Mouse (Mus musculus) gastrocnemius, adult 18-20 months (tissue): ENCODE data around the gene Ehd2. TPM values are rescaled to one million over a fixed set of nuclear protein-coding genes. Genes with fewer than 3 reads are reported as not detected.
A peak's percentile ranks its signal among the peaks of the same experiment; 100 is the strongest.

Source experiments
- DNase-seq: peaks from one replicate; pipeline ENCODE4 v3.0.0; 2021; ENCODE audit warnings: low spot score
- long read RNA-seq, 2 experiments: library from polyadenylated mRNA; stranded (forward); transcript quantifications; one replicate each; pipeline ENCODE4 v2.0.0; 2021
- total RNA-seq, 2 experiments: library from RNA; stranded (reverse); gene quantifications; 2 replicates each; pipeline ENCODE4 v1.2.3; 2021

Gene Ehd2
- total RNA-seq, result 10 to 100 TPM; 24.9 to 37.4 TPM
- long read RNA-seq, experiment 1, full-length matches to known transcripts, result 28 of 33 reads
- long read RNA-seq, experiment 1, partial matches to known transcripts, result 0 of 33 reads
- long read RNA-seq, experiment 1, other reads (novel, unspliced or antisense), result 5 of 33 reads
- long read RNA-seq, experiment 2, full-length matches to known transcripts, result 13 of 24 reads
- long read RNA-seq, experiment 2, partial matches to known transcripts, result 2 of 24 reads
- long read RNA-seq, experiment 2, other reads (novel, unspliced or antisense), result 9 of 24 reads

DNA sequence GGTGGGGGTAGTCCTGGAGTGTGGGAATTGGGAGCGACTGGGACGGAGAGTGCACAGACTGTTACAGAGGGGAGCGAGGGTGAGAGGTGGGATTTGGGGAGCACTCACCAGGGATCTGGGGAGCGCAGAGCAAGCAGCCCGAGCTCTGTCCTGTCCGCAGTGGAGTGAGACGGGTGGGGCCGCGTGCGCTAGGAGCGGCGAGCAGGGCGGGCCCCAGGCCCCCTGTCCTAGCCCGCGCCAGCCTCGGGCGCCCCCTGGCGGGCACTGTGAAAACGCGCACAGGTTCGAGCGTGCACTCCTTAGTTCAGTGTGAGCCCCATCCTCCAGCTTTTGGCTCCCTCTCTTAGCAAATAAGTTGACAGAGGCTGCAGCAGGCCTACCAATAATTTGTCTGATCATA lies at the start of gene Ehd2:
Gene Ehd2 (minus strand): TSS at position 256 of the 400 bp plus-strand sequence.
- peak; percentile 82 for DNase-seq

DNA sequence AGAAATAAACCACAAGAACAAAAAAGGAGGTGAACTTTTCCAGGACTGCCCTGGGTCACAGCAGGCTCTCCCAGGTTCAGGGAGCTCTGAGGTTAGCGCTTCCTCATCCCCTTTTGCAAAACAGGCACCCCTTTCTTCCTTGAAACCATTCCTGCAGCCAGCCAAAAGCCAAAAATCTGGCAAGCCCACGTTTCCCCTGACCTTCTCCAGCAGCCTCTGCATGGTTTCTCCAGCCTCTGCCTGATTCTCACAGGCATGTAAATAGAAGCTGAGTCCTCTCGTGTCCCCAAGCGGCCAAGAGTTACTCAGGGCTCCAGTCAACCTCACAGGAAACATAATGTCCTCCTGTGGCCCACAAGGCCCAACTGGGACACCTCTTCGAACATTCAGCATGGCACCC lies 48.0 kb upstream of the Ehd2 start:
- no peak for DNase-seq

DNA sequence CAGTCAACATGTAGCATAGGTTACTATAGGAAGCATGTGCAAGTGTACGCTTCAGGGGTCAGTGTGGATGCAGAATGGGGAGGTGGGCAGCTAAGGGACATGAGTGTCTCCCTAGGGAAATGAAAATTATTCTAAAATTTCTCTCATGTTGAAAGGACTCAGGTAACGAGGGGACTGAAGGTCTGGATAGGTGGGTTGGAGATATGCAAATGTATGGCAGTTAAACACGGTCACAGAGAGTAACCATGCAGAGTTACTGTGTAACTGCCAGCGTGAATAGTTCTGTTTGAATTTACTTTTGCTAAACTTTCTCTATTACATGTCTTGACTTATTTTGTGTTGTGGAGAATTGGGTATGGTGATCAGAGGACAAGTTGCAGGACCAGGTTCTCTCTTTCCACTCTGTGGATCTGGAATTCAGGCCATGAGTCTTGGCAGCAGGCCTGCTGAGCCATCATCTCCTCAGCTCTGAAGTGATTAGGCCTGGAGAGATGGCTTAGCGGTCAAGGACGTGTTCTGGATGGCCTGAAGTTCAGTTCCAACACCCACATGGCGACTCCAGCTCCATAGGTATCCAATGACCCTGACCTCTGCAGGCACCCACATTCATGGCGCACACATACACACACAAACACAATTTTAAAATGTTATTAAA lies 47.3 kb upstream of the Ehd2 start:
- peak; percentile 69 for DNase-seq

DNA sequence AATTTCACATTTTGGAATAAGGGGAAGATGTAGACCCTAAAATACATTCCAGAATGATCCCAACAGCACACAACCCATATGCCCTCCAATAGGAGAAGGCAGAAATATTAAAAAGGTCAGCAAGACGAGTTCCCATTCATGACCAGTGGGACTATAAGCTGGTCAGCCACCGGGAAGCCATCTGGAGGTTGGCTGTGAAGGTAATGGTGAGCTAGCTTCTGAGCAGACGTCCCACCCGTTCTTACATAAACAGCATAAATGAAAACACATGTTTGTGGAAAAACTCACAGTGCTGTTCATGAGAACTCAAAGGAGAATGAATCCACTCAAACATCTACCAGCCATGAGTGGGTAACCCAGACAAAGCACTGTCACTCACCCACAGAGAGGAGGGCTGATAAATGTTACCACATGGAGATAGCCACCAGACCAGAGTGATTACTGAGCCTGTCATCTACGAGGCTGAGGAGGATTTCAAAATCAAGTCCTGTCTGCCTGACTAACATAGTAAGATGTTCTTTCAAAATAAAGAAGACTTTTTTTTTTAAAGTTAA lies 46.4 kb upstream of the Ehd2 start:
- DNase-seq, result no peak

DNA sequence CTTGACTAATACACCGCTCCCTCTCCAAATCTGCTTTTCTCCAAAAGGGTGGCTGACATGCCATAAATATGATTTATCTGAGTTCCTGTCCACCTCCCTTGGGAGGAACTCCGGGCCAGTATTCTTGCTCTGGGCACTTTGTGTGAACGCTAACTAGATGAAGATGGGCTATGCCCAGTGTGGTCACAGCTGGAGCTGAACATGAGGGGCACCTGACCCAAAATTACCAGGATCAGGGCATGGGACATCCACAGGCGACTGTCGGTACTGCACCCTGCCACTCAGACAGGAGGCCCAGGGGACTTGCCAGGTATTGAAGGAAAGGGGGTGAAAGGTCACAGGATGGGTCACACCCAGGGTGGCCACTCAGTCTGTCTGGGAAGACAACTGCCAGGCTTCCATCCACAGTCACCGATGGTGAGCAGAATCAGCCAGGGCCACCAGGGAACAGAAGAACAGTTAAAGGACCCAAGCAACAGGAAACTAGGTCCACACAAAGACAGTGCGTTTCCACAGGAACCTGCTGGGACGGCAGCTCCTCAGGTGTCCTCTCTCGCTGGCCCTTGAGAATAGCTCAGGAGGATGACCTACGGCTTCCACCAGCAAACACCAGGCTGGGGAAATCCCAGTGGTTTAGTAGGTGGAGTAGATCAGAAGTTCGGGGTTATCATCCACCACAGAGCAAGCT lies 45.4 kb upstream of the Ehd2 start:
- no peak for DNase-seq

DNA sequence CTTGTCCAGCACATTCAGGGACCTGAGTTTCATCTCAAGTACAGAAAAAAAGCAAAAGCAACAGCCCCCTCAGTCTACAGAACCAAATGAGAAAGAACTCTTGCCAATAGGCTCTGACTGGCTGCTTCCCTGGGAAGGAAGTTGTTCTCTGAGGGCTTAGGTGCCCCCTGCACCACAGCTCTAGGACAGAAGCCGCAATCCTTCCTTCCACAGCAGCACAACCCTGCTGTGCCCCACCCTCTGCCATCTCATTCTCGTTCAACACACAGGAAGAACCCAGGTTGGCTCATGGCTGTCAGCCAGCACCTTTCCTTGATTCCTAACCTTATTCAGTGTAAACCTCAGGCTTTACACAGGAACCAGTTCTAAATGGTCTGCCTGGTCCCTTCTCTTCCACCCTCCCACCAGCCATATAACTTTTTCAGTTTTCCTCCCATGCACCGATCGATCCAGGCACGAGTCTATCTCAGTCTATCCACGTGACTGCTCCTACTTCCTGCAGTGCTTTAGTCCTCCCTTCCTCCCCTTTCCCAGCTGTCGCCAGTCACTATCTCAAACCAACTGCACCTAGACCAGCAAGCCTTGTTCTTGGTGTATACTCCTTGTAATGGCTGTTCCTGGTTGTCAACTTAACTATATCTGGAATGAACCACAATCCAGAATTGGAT lies 44.2 kb upstream of the Ehd2 start:
- DNase-seq, result no peak

DNA sequence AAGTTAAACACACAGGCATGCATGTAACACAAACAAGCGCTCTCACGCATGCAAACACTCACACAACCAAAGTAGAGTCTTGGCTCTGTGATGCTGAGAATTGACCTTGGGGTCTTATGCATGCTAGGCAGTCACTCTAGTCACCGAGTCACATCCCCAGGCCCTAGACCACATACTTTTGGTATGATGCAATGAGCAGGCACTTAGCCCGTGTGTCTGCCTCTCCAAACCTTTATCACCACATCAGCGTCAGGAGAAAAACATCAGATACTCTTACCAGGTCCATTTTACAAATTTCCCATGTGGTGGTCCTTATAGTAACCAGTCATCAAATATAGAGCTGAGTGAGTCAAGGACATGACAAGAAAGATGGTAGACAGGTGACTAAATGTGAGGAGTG lies 43.3 kb upstream of the Ehd2 start:
- no peak for DNase-seq

DNA sequence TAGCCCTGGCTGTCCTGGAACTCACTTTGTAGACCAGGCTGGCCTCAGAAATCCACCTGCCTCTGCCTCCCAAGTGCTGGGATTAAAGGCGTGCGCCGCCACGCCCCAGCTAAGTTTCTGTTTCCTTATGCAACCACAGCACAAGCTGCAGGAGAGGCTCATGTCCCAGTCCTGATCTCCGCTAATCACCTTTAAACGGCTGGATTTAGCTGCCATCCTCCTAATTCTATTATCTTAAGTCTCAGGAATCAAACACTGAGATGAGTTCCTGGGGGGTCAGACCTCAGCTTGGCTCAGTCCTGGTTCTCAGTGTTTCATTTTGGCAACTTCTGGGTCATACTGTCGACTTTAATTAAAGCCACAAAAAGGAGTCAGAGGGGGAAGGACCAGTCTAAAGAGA lies 42.3 kb upstream of the Ehd2 start:
- DNase-seq, result no peak

DNA sequence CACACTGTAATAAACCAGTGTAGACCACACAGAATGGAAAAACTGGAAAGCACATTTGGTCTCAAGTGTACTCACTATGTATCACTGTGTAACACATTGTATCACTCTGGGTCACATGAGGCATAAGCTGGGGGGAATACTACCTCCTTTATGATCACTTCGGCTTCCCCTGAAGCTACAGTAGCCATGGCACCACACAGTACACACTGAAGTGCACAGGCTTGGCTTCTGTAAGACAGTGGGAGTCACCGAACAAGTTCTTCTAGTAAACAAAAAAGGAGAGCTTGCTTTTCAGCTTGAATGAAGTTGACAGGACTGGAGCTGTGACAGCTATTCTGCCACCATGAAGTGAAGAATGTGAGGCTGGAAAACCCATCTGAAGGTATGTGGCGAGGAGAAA lies 37.7 kb upstream of the Ehd2 start:
- DNase-seq, result no peak

DNA sequence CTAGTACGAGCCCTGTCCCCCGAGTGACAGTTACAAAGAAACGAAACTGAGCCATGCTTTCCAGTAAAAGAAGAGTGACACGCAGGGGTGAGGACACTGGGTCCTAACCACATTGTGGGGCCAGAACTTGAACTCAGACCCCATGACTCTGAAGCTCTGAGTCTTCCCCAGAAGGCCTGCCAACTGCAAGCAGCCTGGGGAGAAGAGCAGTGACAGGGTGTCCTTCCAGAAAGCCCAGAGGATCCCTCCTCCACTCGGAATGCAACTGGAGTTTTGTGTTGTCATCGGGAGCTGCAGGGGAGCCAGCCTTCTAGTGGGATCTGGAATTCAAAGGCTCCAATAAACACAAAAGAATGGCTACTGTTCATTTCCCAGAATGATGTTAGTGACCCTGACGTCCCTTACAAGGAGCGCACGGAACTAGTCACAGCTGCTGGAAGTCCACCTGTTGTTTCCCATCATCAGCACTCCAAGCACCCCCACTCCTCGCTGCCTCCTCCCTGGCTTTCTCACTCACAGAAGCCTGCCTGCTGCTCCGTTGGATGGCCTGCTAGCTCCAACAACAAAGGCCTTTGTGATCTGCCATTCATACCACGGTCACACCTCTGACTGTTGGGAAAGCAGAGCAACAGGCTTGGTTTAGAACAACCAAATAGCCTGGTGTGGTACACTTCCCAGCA lies 37.0 kb upstream of the Ehd2 start:
- peak; percentile 48 for DNase-seq

DNA sequence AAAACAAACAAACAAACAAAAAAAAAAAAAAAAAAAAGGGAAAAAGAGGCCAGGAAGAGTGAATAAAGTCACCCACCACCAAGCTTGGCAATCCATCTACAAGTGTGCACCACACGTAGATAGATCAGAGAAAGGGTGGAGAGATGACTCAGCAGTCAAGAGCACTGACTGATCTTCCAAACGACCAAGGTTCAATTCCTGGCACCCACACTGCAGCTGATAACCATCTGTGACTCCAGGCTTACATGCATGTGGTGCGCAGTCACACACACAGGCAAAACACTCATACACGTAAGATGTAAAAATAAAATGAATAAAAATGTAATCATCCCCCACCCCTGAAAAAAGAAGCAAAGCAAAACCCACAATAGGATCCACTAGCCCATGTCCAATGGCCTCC lies 35.7 kb upstream of the Ehd2 start:
- no peak for DNase-seq

DNA sequence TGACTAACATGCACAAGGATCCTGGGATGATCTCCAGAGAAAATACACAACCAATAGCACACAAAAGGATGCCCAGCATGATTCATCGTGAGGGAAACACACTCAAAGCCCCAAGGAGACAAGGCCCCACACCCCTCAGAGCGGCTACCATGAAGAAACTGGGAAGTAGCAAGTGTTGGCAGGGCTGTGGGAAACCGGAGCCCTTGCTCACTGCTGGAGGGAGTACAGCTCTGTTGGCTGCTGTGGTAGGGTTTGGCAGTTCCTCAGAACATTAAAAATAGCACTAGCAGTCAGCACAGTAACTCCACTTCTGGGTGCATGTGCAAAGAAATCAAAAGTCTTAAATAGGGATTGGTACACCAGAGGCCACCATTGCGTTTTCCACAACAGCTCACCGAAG lies 34.8 kb upstream of the Ehd2 start:
- DNase-seq, result peak; percentile 95

DNA sequence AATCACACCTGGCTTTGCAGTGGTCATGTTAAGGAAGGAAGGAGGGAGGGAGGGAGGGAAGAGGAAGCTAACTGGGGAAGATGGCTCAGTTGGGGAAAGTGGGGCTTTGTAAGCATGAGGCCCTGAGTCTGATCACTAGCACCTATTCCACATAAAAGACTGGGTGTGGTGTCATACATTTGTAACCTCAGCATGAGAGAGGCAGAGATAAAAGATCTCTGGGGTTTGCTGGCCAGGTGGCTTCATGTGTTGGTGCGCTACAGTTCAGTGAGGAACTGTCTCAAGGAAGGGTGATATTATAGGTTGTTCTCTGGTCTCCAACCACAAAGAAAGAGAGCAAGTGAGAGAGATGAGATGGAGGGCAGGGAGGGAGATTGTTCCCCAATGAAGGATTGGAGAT lies 34.3 kb upstream of the Ehd2 start:
- DNase-seq, result no peak

DNA sequence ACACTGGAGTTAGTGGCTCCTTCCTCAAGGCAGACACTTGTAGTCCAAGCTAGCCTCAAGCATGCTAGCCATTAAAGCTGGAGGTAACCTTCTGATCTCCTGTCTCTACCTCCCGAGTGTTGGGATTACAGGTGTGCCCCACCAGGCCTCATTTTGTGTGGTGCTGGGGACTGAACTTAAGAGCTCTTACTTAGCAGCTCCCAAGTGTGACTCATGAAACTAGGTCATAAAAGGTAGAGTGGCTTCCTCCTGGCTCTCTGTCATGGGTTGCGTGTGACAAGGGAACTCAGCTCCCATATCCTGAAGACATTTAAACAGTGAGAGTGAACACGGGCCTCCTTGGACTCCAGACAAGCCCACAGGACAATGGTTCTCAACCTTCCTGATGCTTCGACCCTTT lies 26.4 kb upstream of the Ehd2 start:
- no peak for DNase-seq

DNA sequence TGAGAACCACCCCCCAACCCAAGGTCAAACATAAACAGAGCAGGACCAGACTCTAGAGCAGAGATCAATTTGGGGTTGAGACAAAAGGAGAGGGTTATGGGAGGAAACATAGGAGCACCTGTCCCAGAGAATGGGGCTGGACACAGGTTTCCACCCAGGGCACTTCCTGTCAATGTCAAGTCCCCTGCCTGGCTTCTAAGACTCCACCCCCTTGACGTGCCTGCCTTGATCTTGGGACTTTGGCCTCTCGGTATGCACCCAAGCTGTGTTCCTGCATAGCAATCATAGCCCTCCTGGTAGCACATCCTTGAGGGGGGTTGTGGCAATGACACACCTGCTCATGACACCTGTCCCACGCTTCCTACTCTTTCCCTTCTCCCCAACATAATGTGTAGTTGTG lies 25.8 kb upstream of the Ehd2 start:
- no peak for DNase-seq

DNA sequence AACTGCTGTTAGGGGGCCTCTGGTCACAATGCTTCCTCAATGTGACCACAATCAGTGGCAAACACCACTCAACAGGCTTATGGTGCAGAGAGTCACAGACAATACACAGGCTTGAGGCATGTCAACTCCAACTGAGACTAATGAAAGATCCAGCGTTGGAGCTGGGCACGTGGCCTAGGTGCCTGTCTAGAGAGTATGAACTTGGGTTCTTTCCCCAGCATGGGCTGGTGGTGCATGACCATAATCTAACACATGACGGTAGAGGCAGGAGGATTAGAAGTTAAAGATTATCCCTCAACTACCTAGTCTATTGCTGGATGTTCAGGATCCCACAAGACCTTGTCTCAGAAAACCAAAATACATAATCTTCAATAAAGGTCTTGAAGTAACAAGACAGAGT lies 24.4 kb upstream of the Ehd2 start:
- no peak for DNase-seq

DNA sequence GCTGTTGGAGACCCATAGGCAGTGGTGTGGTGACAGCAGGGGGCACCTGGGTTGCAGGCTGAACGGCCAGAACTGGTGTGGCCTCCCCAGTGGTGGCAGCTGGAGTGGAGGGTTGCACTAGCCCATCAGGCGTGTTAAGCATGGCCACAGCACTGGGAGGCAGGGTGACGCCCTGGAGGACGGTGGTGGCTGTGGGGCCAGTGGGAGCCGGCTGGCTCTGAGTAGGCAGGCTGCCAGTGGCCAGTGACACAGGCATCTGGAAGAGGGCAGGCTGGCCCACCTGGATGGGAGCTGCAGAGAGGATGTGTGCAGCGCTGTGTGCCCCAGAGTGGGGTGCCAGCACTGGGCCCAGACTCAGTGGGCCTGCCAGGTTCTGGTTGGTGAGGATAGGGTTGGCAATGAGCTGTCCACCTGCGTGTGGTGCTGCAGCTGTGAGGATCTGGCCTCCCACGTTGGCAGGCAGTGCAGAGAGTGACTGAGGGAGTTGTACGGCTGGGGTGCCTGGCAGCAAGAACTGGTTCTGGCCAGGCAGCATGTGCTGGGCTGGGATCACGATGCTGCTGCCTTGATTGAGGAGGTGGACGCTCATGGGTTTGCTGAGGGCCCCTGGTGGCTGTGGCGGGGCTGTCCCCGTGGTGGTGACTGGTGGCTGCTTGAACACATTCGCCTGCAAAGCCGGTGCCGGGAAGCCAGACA lies 20.4 kb upstream of the Ehd2 start:
- no peak for DNase-seq

DNA sequence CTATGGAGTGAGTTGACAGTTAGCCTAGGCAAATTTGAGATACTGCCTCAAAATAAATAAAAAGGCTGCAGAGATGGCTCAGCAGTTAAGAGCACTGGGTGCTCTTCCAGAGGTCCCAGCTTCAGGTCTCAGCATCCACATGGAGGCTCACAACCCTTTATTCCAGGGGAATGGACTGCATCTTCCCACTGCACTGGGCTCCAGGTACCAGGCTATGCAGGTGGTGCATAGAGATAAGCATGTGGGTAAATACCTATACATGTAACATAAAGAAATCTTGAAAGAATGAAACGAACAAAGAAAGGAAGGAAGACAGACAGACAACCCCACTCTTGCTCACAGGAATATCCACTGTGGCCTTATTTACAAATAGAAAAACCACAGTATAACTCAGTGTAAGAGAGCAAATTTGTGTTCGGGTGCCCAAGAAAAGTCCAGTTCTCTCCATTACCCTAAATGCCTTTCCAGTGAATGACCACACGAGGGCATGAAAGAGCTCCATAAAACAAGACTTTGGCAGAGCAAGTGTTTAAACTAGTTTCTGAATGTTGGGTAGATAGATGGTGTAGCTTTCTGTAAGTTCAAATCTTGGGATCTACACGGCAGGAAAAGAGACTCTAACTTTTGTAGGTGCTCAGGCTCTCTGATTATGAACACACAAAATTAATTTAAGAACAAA lies 15.5 kb upstream of the Ehd2 start:
- DNase-seq, result peak; percentile 59

DNA sequence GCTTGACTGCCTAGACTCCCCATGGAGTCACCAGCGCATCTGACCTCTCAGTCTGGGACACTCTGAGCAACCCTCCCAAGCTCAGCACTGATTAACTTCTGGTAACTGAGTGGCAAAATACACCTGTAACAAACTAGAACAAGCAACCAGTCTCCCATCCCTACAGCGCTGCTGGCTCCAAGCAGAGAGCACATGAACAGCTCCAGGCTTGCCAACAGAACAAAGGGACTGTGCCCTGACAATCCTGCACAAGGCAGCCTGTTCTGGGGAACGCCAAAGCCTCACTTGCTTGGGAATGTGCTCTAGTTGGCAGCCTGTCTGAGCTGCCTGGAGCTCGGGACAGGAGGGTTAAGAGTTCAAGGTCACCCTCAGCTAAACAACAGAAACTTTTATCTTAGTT lies 14.2 kb upstream of the Ehd2 start:
- no peak for DNase-seq

DNA sequence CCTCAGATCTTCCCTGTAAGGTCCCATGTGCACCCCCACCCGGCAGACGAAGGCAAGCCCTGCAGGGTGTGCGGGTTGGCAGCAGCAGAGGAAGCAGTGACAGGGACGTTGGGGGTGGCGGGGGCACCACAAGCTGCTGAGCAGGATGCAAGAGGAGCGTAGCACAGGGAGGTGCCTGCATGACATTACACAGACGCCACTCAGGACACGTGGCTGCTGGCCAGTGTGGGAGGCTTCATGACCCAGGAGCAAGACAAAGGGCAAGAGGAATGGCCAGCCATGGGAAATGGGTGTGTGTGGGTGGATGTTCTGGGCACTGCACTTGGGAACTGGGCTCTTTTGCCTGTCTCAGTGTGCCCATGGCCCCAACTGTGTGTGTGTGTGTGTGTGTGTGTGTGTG lies 12.9 kb upstream of the Ehd2 start:
- DNase-seq, result no peak
